Mouse (Mus musculus): ENCODE results near the gene Racgap1.

DNA sequence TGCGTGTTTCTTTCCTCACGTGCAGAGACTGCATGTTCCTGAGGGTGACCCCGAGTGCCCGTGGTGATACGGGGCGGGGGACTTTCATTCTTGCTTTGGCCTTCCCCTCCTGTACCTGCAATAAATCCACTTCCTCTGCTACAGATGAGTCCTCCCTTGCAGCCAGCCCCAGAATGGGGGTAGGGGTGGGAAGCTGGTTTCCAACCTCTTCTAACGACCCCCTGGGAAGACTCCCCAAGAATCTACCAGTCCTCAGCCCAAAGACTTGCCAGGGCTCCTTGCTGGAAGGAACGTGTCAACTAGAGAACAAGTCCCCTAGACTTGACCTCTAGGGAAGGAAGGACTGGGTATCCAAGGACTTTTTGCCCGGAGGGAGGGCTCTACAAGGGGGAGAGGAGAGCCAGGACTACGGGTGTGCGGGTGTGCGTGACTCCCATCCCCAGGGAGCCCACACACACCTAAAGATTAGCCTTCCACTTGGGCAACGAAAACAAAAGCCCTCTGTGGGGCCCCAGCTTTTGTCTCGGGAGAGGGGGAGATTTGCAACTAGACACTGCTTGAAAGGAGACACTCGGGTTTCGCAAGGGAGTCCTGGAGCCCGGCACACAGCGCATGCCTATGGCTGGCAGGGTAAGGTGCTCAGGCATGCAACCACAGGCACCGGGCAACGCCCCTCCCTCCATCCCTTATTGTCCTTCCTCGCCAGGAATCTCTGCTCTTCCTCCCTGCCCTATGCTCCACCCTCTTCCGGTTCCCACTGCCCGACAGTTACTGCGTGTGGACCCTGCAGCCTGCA, 66.9 kb downstream of the Racgap1 start:
- no peak for TF ChIP-seq POLR2A (IDR thresholded peaks at IDR 0.05; ENCODE audit: low read depth, low read length)
- no peak for TF ChIP-seq CTCF (conservative IDR thresholded peaks at IDR 0.05; ENCODE audit: insufficient read depth, insufficient read length, low read depth, low read length)
